Mouse (Mus musculus) WW6 (cell line): ENCODE data around the gene Fsip1.

Experiments used
- DNase-seq: peaks from one replicate; pipeline ENCODE4 v3.0.0-alpha.2; 2013; ENCODE audit warnings: low read depth, low spot score

Fsip1 gene

DNA sequence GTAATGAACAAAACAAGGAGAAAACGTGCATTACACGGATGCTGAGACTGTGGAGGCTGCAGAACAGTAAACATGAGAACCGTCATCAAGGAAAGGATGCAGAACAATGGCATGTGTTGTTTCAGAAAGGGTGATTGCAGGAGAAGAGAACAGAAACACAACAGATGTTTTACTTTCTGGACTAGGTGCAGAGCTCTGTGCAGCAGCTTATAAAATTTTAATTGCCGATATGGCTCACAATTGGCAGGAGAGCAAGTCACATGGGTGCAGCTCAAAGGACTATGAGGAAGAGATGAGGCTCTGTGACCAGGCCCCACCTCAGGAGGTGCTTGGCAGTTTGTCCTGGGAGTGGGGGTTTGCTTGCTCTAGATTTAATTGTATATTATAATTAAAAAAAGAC lies 157.7 kb downstream of the Fsip1 start:
- no peak for DNase-seq

DNA sequence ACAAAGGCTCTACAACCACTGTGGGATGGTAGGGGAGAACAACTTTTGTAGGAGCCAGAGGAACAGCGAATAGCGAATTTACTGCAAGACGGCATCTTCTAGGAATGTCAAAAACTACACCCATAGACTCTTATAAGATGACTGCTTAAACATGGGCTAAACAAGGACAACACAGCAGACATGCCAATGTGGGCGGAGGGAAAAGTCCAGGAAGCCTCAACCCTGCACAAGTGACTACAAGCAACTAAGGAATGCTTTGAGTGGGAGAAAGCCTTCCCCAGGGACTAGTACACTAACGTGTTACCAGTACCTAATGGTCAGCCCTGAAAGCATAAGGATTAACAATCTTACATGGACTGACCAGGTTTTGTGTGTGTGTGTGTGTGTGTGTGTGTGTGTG lies 165.5 kb downstream of the Fsip1 start:
- no peak for DNase-seq

DNA sequence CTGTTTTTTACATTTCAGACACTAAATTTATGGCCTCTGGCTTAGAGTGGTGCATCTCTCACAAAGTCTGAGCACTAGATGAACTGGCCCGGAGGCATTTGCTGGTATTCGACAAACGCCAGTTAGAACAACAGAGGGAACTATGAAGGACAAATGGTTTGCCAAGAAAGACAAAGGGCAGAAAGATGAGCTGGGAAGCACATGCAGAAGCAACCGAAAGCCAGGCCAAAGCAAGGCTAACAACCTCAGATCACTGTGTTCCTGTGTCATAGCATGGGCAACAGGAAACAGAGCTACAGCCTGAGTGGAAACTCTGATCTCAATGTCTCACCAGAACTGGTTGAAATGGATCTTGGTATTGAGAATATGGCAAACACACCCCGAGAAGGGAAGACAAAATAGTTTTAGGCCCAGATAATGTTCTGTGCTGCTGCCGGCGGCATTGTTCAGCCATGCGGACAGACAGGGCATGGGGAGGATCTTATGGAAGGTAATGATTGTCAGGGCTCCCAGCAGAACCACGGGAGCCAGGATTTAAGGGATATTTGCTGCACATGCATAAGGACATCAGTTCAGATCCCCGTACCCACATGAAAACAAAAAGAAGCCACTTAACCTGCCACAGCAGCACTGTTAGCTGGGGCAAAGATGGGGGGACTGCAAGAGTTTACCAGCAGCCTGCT lies 169.6 kb downstream of the Fsip1 start:
- no peak for DNase-seq

DNA sequence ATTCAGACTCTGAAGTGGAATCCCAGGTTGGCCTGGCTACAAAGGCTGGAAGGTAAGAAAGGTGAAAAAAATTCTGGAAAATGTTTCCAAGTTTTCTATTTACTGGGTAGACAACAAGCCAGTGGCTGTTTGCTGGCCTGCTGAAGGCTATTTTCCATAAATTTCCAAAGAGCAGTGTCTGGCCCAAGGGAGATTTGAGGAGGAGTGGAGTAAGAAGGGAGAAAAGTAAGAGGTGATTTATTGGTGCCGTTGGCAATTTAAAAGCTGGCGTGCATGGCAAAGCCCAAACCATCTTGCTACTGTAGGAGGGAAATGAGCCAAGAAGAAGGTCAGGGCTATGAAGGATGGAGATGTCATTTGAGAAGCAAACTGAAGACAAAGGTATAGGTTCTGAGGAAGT lies 171.1 kb downstream of the Fsip1 start:
- no peak for DNase-seq

DNA sequence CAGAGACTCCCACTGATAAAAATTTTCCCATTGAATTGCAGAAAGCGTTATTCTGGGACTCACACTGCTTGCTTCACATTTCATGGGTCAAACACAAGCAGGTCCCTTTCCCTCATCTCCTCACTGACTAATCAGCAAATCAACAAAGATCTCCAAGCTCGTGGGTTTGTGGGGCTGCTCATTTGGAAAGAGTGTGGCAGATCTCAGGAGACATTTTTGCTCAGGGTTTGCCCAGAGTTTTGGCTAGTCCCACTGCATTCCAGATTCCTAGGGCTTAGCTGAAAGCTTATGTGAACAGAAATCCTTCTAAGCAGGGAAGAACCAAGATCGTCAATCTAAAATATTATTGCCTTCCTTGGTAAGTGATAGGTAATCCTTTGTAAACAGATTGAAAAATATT lies 172.1 kb downstream of the Fsip1 start:
- DNase-seq: no peak

DNA sequence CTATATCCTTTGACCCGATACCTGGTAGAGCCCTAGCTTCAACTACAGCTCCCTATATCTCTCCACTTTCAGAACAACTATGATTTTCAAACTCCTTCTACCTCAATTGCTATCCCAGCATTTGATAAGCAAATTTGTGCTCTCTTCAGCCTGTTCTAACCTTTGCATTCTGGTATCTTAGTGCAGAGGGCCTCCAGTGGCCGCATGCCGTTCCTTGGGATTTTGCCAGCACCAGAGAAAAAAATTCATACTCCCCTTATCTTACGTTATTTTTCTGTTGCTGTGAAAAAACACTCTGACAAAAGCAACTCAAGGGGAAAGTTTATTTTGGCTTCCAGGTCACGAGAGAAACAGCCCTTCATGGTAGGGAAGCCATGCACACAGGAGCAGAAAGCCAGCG lies 173.1 kb downstream of the Fsip1 start:
- no peak for DNase-seq

DNA sequence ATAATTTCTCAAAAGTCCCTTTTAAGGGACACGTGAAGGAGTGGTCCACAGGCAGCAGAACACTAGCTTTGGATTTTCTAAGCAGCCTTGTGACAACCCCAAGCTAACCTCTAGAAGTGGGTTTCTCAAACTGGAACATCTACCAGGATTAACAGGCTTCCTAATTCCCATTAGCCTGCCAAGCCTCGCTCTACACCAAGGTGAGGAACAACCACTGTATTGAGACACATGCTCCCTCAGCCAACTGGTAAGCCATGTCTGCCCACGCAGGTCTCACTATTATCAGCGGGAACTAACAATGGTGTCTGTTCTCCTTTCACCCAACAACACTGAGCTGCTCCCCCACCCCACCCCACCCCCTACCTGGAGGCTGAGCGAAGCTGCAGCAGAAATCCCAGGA lies 175.2 kb downstream of the Fsip1 start:
- no peak for DNase-seq
